Mouse (Mus musculus): ENCODE measurements at regions not wholly inside any gene's neighbourhood (a gene's known extent, or its start where the extent isn't known, plus 50 kb on each side); places are given as distances from the start of the nearest gene placed in this dataset.

- Histone ChIP-seq H3K4me2 (replicated peaks) (no peak overlapping the region), H3K9me3 (no peaks in the 10 kb centered on the region), H3K27ac (replicated peaks) (no peak overlapping the region), H3K27me3 (no peaks in the 10 kb centered on the region), H3K4me1 (no peaks in the 10 kb centered on the region), H3K36me3 (no peaks in the 10 kb centered on the region), H3K9ac (replicated peaks) (no peak overlapping the region), H3K4me3 (no peak overlapping the region)
- no peak for ATAC-seq (replicated peaks)
- 88% methylated on average over 2 of the region's 2 CpGs for WGBS
These were observed 71.7 kb upstream of the Trabd2b start for GRCm38 (mm10) chr4:114334850-114335249.

GRCm38 (mm10) chr4:114336029-114336746 is 70.3 kb upstream of the Trabd2b start:
- Histone ChIP-seq H3K9ac (replicated peaks) (no peak overlapping the region), H3K9me3 (no peaks in the 10 kb centered on the region), H3K27me3 (no peaks in the 10 kb centered on the region), H3K36me3 (no peaks in the 10 kb centered on the region), H3K27ac (replicated peaks) (no peak overlapping the region), H3K4me3 (no peak overlapping the region), H3K4me1 (no peaks in the 10 kb centered on the region), H3K4me2 (replicated peaks) (no peak overlapping the region)
- 81% methylated on average over 4 of the region's 4 CpGs for WGBS
- ATAC-seq (replicated peaks): no peak

GRCm38 (mm10) chr4:114336747-114337090 is 69.8 kb upstream of the Trabd2b start:
- no peaks in the 10 kb centered on the region for H3K4me1 ChIP-seq
- no peaks in the 10 kb centered on the region for H3K9me3 ChIP-seq
- ATAC-seq (replicated peaks): no peak
- no peak overlapping the region for H3K9ac ChIP-seq (replicated peaks)
- 83% methylated on average over 1 of the region's 1 CpGs for WGBS
- no peak overlapping the region for H3K27ac ChIP-seq (replicated peaks)
- H3K36me3 ChIP-seq: no peaks in the 10 kb centered on the region
- no peak overlapping the region for H3K4me2 ChIP-seq (replicated peaks)
- no peak overlapping the region for H3K4me3 ChIP-seq
- no peaks in the 10 kb centered on the region for H3K27me3 ChIP-seq

- Histone ChIP-seq H3K27ac (replicated peaks) (no peak overlapping the region), H3K27me3 (no peaks in the 10 kb centered on the region), H3K4me3 (no peak overlapping the region), H3K4me1 (no peaks in the 10 kb centered on the region), H3K9me3 (no peaks in the 10 kb centered on the region), H3K9ac (replicated peaks) (no peak overlapping the region), H3K36me3 (no peaks in the 10 kb centered on the region), H3K4me2 (replicated peaks) (no peak overlapping the region)
- WGBS: 73% methylated on average over 5 of the region's 5 CpGs
- ATAC-seq (replicated peaks): no peak
These were observed 66.7 kb upstream of the Trabd2b start for GRCm38 (mm10) chr4:114339793-114340192.

GRCm38 (mm10) chr4:114345154-114345553 is 61.4 kb upstream of the Trabd2b start:
- Histone ChIP-seq H3K4me2 (replicated peaks) (no peak overlapping the region), H3K4me3 (no peak overlapping the region), H3K27ac (replicated peaks) (no peak overlapping the region), H3K36me3 (no peaks in the 10 kb centered on the region), H3K27me3 (no peaks in the 10 kb centered on the region), H3K4me1 (no peaks in the 10 kb centered on the region), H3K9ac (replicated peaks) (no peak overlapping the region), H3K9me3 (no peaks in the 10 kb centered on the region)
- 78% methylated on average over 1 of the region's 1 CpGs for WGBS
- ATAC-seq (replicated peaks): no peak

- Histone ChIP-seq H3K9ac (replicated peaks) (no peak overlapping the region), H3K36me3 (no peaks in the 10 kb centered on the region), H3K4me3 (no peak overlapping the region), H3K27ac (replicated peaks) (no peak overlapping the region), H3K9me3 (no peaks in the 10 kb centered on the region), H3K4me2 (replicated peaks) (no peak overlapping the region), H3K27me3 (no peaks in the 10 kb centered on the region), H3K4me1 (no peaks in the 10 kb centered on the region)
- no peak for ATAC-seq (replicated peaks)
- 0% methylated on average over 2 of the region's 2 CpGs for WGBS
These were observed 60.3 kb upstream of the Trabd2b start for GRCm38 (mm10) chr4:114346068-114346747.

- 70% methylated on average over 4 of the region's 4 CpGs for WGBS
- Histone ChIP-seq H3K4me2 (replicated peaks) (no peak overlapping the region), H3K4me3 (no peak overlapping the region), H3K36me3 (no peaks in the 10 kb centered on the region), H3K27ac (replicated peaks) (no peak overlapping the region), H3K4me1 (no peaks in the 10 kb centered on the region), H3K9ac (replicated peaks) (no peak overlapping the region), H3K27me3 (no peaks in the 10 kb centered on the region), H3K9me3 (no peaks in the 10 kb centered on the region)
- ATAC-seq (replicated peaks): no peak
These were observed 59.6 kb upstream of the Trabd2b start for GRCm38 (mm10) chr4:114346884-114347283.

- no peak for ATAC-seq (replicated peaks)
- 31% methylated on average over 8 of the region's 8 CpGs for WGBS
These were observed 56.9 kb upstream of the Trabd2b start for GRCm38 (mm10) chr4:114349601-114350000.

GRCm38 (mm10) chr4:114351282-114351681 is 55.2 kb upstream of the Trabd2b start:
- no peaks in the 10 kb centered on the region for H3K4me1 ChIP-seq
- H3K36me3 ChIP-seq: no peaks in the 10 kb centered on the region
- H3K27ac ChIP-seq (replicated peaks): no peak overlapping the region
- H3K27me3 ChIP-seq: no peaks in the 10 kb centered on the region
- WGBS: 85% methylated on average over 1 of the region's 1 CpGs
- no peak overlapping the region for H3K4me3 ChIP-seq
- no peak for ATAC-seq (replicated peaks)
- no peak overlapping the region for H3K9ac ChIP-seq (replicated peaks)
- no peak overlapping the region for H3K4me2 ChIP-seq (replicated peaks)
- H3K9me3 ChIP-seq: no peaks in the 10 kb centered on the region

More at GRCm38 (mm10) chr4:114349601-114350000, 56.9 kb upstream of the Trabd2b start:
- Histone ChIP-seq H3K27me3 (no peaks in the 10 kb centered on the region), H3K4me1 (no peaks in the 10 kb centered on the region), H3K36me3 (no peaks in the 10 kb centered on the region), H3K4me3 (no peak overlapping the region), H3K9me3 (no peaks in the 10 kb centered on the region), H3K4me2 (replicated peaks) (no peak overlapping the region), H3K27ac (replicated peaks) (no peak overlapping the region), H3K9ac (replicated peaks) (no peak overlapping the region)

GRCm38 (mm10) chr4:114353058-114353457 is 53.5 kb upstream of the Trabd2b start:
- no peak for ATAC-seq (replicated peaks)
- Histone ChIP-seq H3K4me2 (replicated peaks) (no peak overlapping the region), H3K4me1 (no peaks in the 10 kb centered on the region), H3K9ac (replicated peaks) (no peak overlapping the region), H3K27me3 (no peaks in the 10 kb centered on the region), H3K27ac (replicated peaks) (no peak overlapping the region), H3K4me3 (no peak overlapping the region), H3K36me3 (no peaks in the 10 kb centered on the region), H3K9me3 (no peaks in the 10 kb centered on the region)
- 74% methylated on average over 2 of the region's 2 CpGs for WGBS
